Mouse (Mus musculus) heart, embryonic 10.5 days (tissue): ENCODE results near the gene Uggt1. TPM values are rescaled to one million over a fixed set of nuclear protein-coding genes. Genes with fewer than 3 reads are reported as not detected.

Source experiments
- DNase-seq: peaks from one replicate; pipeline ENCODE4 v3.0.0-alpha.2; 2017; ENCODE audit warnings: low spot score
- H3K27ac ChIP-seq: fragments of 300-500 bp; sonication (generic); 2 replicates; pipeline ENCODE4 v1.5.1; 2016; ENCODE audit warnings: mild to moderate bottlenecking
- H3K27me3 ChIP-seq: fragments of 300-500 bp; sonication (generic); 2 replicates; pipeline ENCODE4 v1.6.1; 2016; ENCODE audit warnings: mild to moderate bottlenecking; ENCODE audit not compliant: poor library complexity, insufficient read depth, severe bottlenecking
- H3K36me3 ChIP-seq: fragments of 300-500 bp; sonication (generic); 2 replicates; pipeline ENCODE4 v1.6.1; 2016; ENCODE audit warnings: mild to moderate bottlenecking, moderate library complexity
- H3K4me1 ChIP-seq: fragments of 300-500 bp; sonication (generic); 2 replicates; pipeline ENCODE4 v1.6.1; 2016; ENCODE audit warnings: mild to moderate bottlenecking
- H3K4me3 ChIP-seq: fragments of 300-500 bp; sonication (generic); 2 replicates; pipeline ENCODE4 v1.5.1; 2016; ENCODE audit warnings: mild to moderate bottlenecking, moderate library complexity
- H3K9me3 ChIP-seq: fragments of 300-500 bp; sonication (generic); 2 replicates; pipeline ENCODE4 v1.6.1; 2016; ENCODE audit warnings: mild to moderate bottlenecking, moderate library complexity
- WGBS: fragments of 180-500 bp; shearing (Covaris S2); methylation state at CpG from one replicate; pipeline ENCODE4 v1.1.7; 2016; 5-methylcytosine and 5-hydroxymethylcytosine counted together
- polyA plus RNA-seq: library from polyadenylated mRNA; unstranded; fragments of >200 nt; fragmentation: Nextera tagmentation; extraction: Ambion mirVana; gene quantifications from 2 replicates; pipeline ENCODE4 v1.2.1, GENCODE M21; 2016

The Uggt1 gene
- polyA plus RNA-seq, 1 experiment from 2014 or later: 51.9 TPM

- Histone ChIP-seq H3K9me3 (0 out of 2 replicates have a peak, but pooled peaks cover 1% of the 10 kb centered on the region), H3K27me3 (0 out of 2 replicates have a peak, but pooled peaks cover 9% of the 10 kb centered on the region), H3K4me3 (no peak overlapping the region), H3K27ac (no peak overlapping the region), H3K4me1 (peaks cover 14% of the 10 kb centered on the region), H3K36me3 (no peaks in the 10 kb centered on the region)
- DNase-seq: no peak
- WGBS: 83% methylated on average over 4 of the region's 4 CpGs
These were observed 125.1 kb downstream of the Uggt1 start for GRCm38 (mm10) chr1:36119426-36119825.

DNA sequence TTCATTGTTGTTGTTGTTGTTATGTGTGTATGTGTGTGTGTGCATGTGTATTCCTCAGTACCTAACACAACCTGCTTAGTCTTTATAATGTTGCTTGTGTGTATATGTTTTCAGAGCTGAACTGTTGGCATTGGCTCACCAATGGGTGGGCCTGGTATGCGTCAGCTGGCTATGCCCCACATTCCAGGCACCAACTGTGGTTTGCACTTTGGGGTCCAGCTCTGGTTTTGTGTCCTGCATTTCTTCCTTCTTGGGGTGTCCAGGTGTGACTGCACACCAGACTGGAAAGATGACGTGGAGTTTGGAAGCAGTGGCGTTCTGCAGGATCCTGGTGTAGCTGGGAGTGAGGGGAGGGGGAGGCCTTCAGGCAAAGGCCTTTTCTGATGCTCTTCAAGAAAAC lies 125.6 kb downstream of the Uggt1 start:
- 76% methylated on average over 3 of the region's 3 CpGs for WGBS
- no peak overlapping the region for H3K27ac ChIP-seq

GRCm38 (mm10) chr1:36118061-36118685 lies 126.3 kb downstream of the Uggt1 start:
- Histone ChIP-seq H3K9me3 (no peaks in the 10 kb centered on the region), H3K4me3 (no peak overlapping the region), H3K27me3 (0 out of 2 replicates have a peak, but pooled peaks cover 9% of the 10 kb centered on the region), H3K36me3 (no peaks in the 10 kb centered on the region), H3K4me1 (peaks cover 10% of the 10 kb centered on the region), H3K27ac (no peak overlapping the region)
- 81% methylated on average over 9 of the region's 9 CpGs for WGBS
- no peak for DNase-seq

More for the DNA sequence above, 125.6 kb downstream of the Uggt1 start:
- Histone ChIP-seq H3K9me3 (no peaks in the 10 kb centered on the region), H3K4me1 (peaks cover 10% of the 10 kb centered on the region), H3K36me3 (no peaks in the 10 kb centered on the region), H3K4me3 (no peak overlapping the region), H3K27me3 (0 out of 2 replicates have a peak, but pooled peaks cover 9% of the 10 kb centered on the region)
- DNase-seq: no peak

GRCm38 (mm10) chr1:36116488-36116887 lies 128.0 kb downstream of the Uggt1 start:
- 77% methylated on average over 5 of the region's 5 CpGs for WGBS
- no peaks in the 10 kb centered on the region for H3K9me3 ChIP-seq
- H3K27ac ChIP-seq: no peak overlapping the region
- DNase-seq: no peak
- no peaks in the 10 kb centered on the region for H3K27me3 ChIP-seq
- no peaks in the 10 kb centered on the region for H3K36me3 ChIP-seq
- no peak overlapping the region for H3K4me3 ChIP-seq
- H3K4me1 ChIP-seq: peaks cover 10% of the 10 kb centered on the region

GRCm38 (mm10) chr1:36114844-36115243 lies 129.7 kb downstream of the Uggt1 start:
- no peak overlapping the region for H3K27ac ChIP-seq

DNA sequence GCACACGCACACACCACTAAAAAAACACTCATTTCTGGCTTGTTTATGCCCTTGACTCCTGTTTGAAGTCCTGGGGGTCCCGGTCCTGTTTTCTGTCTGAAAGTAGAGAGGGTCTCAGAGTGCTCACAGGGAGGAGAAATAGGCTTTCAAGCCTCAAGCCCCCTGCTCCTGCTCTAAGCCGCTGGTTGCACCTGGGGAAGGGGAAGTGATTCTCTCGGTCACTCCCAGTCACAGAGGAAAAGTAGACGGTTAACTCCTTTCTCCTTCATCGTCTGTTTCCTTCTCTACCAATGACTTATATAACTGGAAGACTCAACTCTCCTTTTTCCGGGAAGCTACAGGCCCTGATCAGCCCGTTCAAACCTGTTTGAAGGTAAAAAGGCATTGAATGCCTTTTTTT lies 130.8 kb downstream of the Uggt1 start:
- Histone ChIP-seq H3K9me3 (no peaks in the 10 kb centered on the region), H3K27me3 (no peaks in the 10 kb centered on the region), H3K36me3 (no peaks in the 10 kb centered on the region), H3K4me3 (no peak overlapping the region), H3K4me1 (peaks cover 7% of the 10 kb centered on the region), H3K27ac (no peak overlapping the region)
- 79% methylated on average over 8 of the region's 8 CpGs for WGBS
- DNase-seq: no peak

More at GRCm38 (mm10) chr1:36114844-36115243, 129.7 kb downstream of the Uggt1 start:
- Histone ChIP-seq H3K27me3 (no peaks in the 10 kb centered on the region), H3K4me3 (no peak overlapping the region), H3K4me1 (peaks cover 10% of the 10 kb centered on the region), H3K36me3 (no peaks in the 10 kb centered on the region), H3K9me3 (no peaks in the 10 kb centered on the region)
- WGBS: 90% methylated on average over 3 of the region's 3 CpGs
- no peak for DNase-seq

GRCm38 (mm10) chr1:36112665-36113064 lies 131.9 kb downstream of the Uggt1 start:
- no peaks in the 10 kb centered on the region for H3K9me3 ChIP-seq
- no peak overlapping the region for H3K27ac ChIP-seq
- no peaks in the 10 kb centered on the region for H3K27me3 ChIP-seq
- no peaks in the 10 kb centered on the region for H3K36me3 ChIP-seq
- no peak for DNase-seq
- H3K4me1 ChIP-seq: peaks cover 7% of the 10 kb centered on the region
- H3K4me3 ChIP-seq: no peak overlapping the region
- WGBS: 90% methylated on average over 3 of the region's 3 CpGs

DNA sequence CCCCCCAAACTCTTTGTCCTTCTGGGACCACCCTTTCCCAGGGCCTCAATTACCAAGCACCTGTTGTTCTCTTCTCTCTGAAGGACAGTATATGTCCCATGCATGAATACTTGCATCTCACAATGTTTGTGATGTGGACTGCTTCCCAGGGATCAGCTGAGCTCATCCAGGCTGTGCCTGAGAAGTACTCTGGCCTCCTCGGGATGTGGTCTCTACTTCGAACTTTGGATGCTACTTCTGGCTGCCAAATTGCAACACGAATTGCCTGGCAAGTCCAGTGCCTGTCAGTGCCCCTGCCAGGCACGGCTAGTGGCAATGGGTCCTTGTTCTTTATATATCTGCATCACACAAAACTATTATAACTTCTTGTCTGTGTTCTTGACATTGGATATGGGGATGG lies 134.5 kb downstream of the Uggt1 start:
- H3K27me3 ChIP-seq: no peaks in the 10 kb centered on the region
- no peak overlapping the region for H3K4me3 ChIP-seq
- H3K36me3 ChIP-seq: peaks cover 19% of the 10 kb centered on the region
- H3K4me1 ChIP-seq: peaks cover 5% of the 10 kb centered on the region
- DNase-seq: no peak
- H3K9me3 ChIP-seq: no peaks in the 10 kb centered on the region
- H3K27ac ChIP-seq: no peak overlapping the region
- WGBS: 82% methylated on average over 4 of the region's 4 CpGs

DNA sequence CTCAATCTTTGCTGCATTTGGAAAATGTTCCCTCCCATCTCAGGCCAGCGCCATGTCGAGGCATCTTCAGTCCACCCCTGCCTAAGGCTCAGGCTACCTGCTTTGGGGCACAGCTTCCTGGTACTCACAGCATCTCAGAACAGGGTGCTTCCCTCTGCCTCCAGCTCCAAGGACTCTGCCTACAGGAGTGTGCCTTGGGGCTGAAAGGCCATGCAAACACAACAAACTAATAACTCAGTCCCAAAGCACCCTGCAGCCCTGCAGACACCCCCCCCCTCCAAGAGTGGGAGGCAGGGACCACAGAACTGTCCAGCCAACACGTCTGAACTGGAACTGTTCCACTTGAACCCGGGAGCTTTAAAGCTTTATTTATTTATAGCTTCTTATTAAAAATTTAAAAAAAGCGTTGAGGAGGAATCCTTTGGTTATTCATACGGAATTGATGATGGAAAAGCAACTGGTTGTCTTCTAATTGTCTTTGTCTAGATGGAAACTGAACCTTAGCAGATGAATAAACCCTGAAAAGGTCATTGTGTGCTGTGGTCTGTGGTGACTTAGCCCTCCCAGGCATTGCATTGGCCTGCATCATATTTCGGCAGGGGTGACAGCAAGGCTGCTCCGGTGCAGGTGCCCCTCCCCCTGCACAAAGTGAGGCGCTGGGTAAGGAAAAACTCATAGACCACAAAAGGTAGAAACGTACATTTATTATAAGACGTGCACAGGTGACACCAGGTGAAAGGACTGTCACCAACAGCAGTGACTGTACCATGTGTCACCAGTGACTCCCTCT lies 138.4 kb downstream of the Uggt1 start:
- H3K27me3 ChIP-seq: no peaks in the 10 kb centered on the region
- no peak for DNase-seq
- no peaks in the 10 kb centered on the region for H3K9me3 ChIP-seq
- no peak overlapping the region for H3K4me3 ChIP-seq
- peaks cover 57% of the 10 kb centered on the region for H3K36me3 ChIP-seq
- 88% methylated on average over 11 of the region's 11 CpGs for whole genome bisulfite sequencing
- H3K27ac ChIP-seq: no peak overlapping the region
- peaks cover 11% of the 10 kb centered on the region for H3K4me1 ChIP-seq

- peaks cover 49% of the 10 kb centered on the region for H3K4me1 ChIP-seq
- DNase-seq: no peak
- no peak overlapping the region for H3K4me3 ChIP-seq
- no peaks in the 10 kb centered on the region for H3K9me3 ChIP-seq
- H3K27ac ChIP-seq: no peak overlapping the region
- H3K27me3 ChIP-seq: no peaks in the 10 kb centered on the region
- H3K36me3 ChIP-seq: peaks cover 64% of the 10 kb centered on the region
- WGBS: 67% methylated on average over 3 of the region's 3 CpGs
These were observed 144.1 kb downstream of the Uggt1 start for GRCm38 (mm10) chr1:36100371-36100770.

- DNase-seq: no peak
- Histone ChIP-seq H3K36me3 (peaks cover 63% of the 10 kb centered on the region), H3K27me3 (no peaks in the 10 kb centered on the region), H3K4me1 (peaks cover 44% of the 10 kb centered on the region), H3K9me3 (no peaks in the 10 kb centered on the region), H3K4me3 (no peak overlapping the region), H3K27ac (peak overlapping the region; percentile 56; the same call in 1 of the 2 replicates)
- 65% methylated on average over 4 of the region's 4 CpGs for WGBS
These were observed 146.1 kb downstream of the Uggt1 start for GRCm38 (mm10) chr1:36098432-36098831.

DNA sequence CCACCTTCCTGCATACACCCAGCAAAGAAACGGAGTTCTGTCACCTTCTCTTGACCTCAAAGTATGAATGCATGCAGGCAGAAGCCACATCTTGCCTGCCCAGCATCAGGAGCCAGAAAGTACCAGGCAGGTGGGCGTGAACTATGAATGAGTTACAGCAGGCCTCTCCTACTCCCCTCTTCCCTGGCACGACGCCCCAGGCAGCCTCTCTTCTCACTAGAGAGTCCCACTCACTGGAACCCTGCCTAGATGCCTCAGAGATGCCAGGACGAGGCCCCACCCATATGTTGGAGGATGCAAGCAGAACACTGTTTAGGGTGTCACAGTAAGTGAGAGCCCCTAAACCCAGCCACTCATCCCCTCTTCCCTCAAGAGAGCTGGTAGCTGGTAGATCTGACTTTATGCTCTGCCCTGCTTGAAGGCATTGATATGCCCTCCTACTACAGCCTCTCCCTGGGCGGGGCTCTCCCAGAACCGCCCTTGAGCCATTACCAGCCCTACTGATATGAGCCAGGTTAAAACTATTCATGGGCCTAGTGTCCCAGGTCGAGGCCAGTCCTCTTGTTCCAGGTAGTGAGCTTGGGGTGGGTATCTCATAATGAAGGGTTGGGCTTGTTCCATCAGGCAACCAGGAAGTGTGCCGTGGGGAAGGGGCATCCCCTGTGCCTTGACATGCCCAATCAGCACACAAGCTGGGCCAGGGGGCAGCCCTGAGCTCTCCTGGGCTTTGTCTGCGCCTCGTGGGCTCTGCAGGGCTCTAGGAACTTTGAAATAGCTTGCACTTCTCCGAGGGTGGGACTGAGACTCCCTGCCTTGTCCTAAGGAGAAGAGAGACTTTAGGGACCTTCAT lies 148.9 kb downstream of the Uggt1 start:
- 76% methylated on average over 12 of the region's 12 CpGs for WGBS
- peaks cover 54% of the 10 kb centered on the region for H3K4me1 ChIP-seq
- no peaks in the 10 kb centered on the region for H3K27me3 ChIP-seq
- DNase-seq: no peak
- no peaks in the 10 kb centered on the region for H3K9me3 ChIP-seq
- peaks cover 43% of the 10 kb centered on the region for H3K36me3 ChIP-seq
- H3K27ac ChIP-seq: 0 out of 2 replicates have a peak overlapping the region, but pooled peaks have one; percentile 22
- no peak overlapping the region for H3K4me3 ChIP-seq
